Mouse (Mus musculus) embryo, embryonic 9.5 days (tissue): Measurements from ENCODE around the gene Gh.
"Not testable (repeated sequence)": the region's sequence is repeated elsewhere in the genome, so short reads cannot be mapped to it uniquely, and the experiment has no call there.

Source experiments
- DNase-seq: peaks from one replicate; pipeline ENCODE4 v3.0.0-alpha.2; 2017; ENCODE audit errors: extremely low spot score

Gh gene

GRCm38 (mm10) chr11:106301765-106302164 lies at the start of gene Gh:
Gh (minus strand) TSS chr11:106301865.
- no peak for DNase-seq

GRCm38 (mm10) chr11:106351253-106351652 lies 49.6 kb upstream of the Gh start:
- DNase-seq = no peak

GRCm38 (mm10) chr11:106350853-106351252 lies 49.2 kb upstream of the Gh start:
- no peak for DNase-seq

GRCm38 (mm10) chr11:106349772-106350171 lies 48.1 kb upstream of the Gh start:
- no peak for DNase-seq

- no peak for DNase-seq
Measured at GRCm38 (mm10) chr11:106344910-106345309, 43.2 kb upstream of the Gh start.

- no peak for DNase-seq
Measured at GRCm38 (mm10) chr11:106340990-106341520, 39.4 kb upstream of the Gh start.

GRCm38 (mm10) chr11:106339323-106339722 lies 37.7 kb upstream of the Gh start:
- DNase-seq = not testable (repeated sequence)

- no peak for DNase-seq
Measured at GRCm38 (mm10) chr11:106338870-106339269, 37.2 kb upstream of the Gh start.

- no peak for DNase-seq
Measured at GRCm38 (mm10) chr11:106338029-106338428, 36.4 kb upstream of the Gh start.

- DNase-seq = no peak
Measured at GRCm38 (mm10) chr11:106334066-106334465, 32.4 kb upstream of the Gh start.

- no peak for DNase-seq
Measured at GRCm38 (mm10) chr11:106332458-106332857, 30.8 kb upstream of the Gh start.

- DNase-seq = no peak
Measured at GRCm38 (mm10) chr11:106329682-106330081, 28.0 kb upstream of the Gh start.

- no peak for DNase-seq
Measured at GRCm38 (mm10) chr11:106329128-106329527, 27.5 kb upstream of the Gh start.

- no peak for DNase-seq
Measured at GRCm38 (mm10) chr11:106328521-106328920, 26.9 kb upstream of the Gh start.

- DNase-seq = no peak
Measured at GRCm38 (mm10) chr11:106326475-106326874, 24.8 kb upstream of the Gh start.

- DNase-seq = peak; percentile 52
Measured at GRCm38 (mm10) chr11:106325566-106326206, 24.0 kb upstream of the Gh start.

- no peak for DNase-seq
Measured at GRCm38 (mm10) chr11:106324858-106325257, 23.2 kb upstream of the Gh start.

GRCm38 (mm10) chr11:106318406-106319366 lies 17.0 kb upstream of the Gh start:
- DNase-seq = no peak

- DNase-seq = no peak
Measured at GRCm38 (mm10) chr11:106317801-106318200, 16.1 kb upstream of the Gh start.

- DNase-seq = no peak
Measured at GRCm38 (mm10) chr11:106316416-106316815, 14.8 kb upstream of the Gh start.

- no peak for DNase-seq
Measured at GRCm38 (mm10) chr11:106314333-106314812, 12.7 kb upstream of the Gh start, which contains the start of gene Cd79b. Cd79b (minus strand) TSS chr11:106314762.

GRCm38 (mm10) chr11:106313533-106313932 lies 11.9 kb upstream of the Gh start:
- no peak for DNase-seq
